Mouse (Mus musculus) E14TG2a.4 (cell line): ENCODE measurements around the gene Gm11042.

ENCODE experiments used
- CTCF ChIP-seq: conservative IDR thresholded peaks from 2 replicates; pipeline ENCODE4 v1.5.1; 2014; ENCODE audit warnings: low read length
- POU5F1 ChIP-seq: IDR thresholded peaks from 2 replicates; pipeline ENCODE4 v1.6.1; 2014; ENCODE audit warnings: low read length, borderline replicate concordance

- TF ChIP-seq CTCF (no peak), POU5F1 (no peak)
Observed at GRCm38 (mm10) chr12:74321981-74322380, 5.8 kb upstream of the Gm11042 start.
